Mouse (Mus musculus) intestine, embryonic 15.5 days (tissue): Measurements from ENCODE around the gene Clic3. TPM values are rescaled to one million over a fixed set of nuclear protein-coding genes. Genes with fewer than 3 reads are reported as not detected.

Source experiments
- ATAC-seq: fragments of 200-750 bp; cut with Nextera tagmentation; 2 replicates; pipeline ENCODE4 v1.8.0; 2017; ENCODE audit warnings: moderate TSS enrichment, moderate library complexity
- H3K27ac ChIP-seq: fragments of 300-500 bp; sonication (generic); 2 replicates; pipeline ENCODE4 v1.5.1; 2015; ENCODE audit warnings: mild to moderate bottlenecking, inconsistent platforms
- H3K27me3 ChIP-seq: fragments of 300-500 bp; sonication (generic); replicated peaks from 2 replicates; pipeline ENCODE4 v1.6.1; 2015; ENCODE audit warnings: inconsistent platforms
- H3K36me3 ChIP-seq: fragments of 300-500 bp; sonication (generic); 2 replicates; pipeline ENCODE4 v1.6.1; 2015; ENCODE audit warnings: inconsistent platforms
- H3K4me1 ChIP-seq: fragments of 300-500 bp; sonication (generic); replicated peaks from 2 replicates; pipeline ENCODE4 v1.6.1; 2015; ENCODE audit warnings: inconsistent platforms
- H3K4me2 ChIP-seq: fragments of 300-500 bp; sonication (generic); replicated peaks from 2 replicates; pipeline ENCODE4 v1.6.1; 2015; ENCODE audit warnings: mild to moderate bottlenecking, inconsistent platforms
- H3K4me3 ChIP-seq: fragments of 300-500 bp; sonication (generic); replicated peaks from 2 replicates; pipeline ENCODE4 v1.5.1; 2015; ENCODE audit warnings: inconsistent platforms
- H3K9ac ChIP-seq: fragments of 300-500 bp; sonication (generic); 2 replicates; pipeline ENCODE4 v1.6.1; 2015; ENCODE audit warnings: inconsistent platforms
- H3K9me3 ChIP-seq: fragments of 300-500 bp; sonication (generic); 2 replicates; pipeline ENCODE4 v1.6.1; 2016; ENCODE audit warnings: inconsistent platforms
- WGBS: fragments of 180-500 bp; shearing (Covaris S2); methylation state at CpG from one replicate; pipeline ENCODE4 v1.1.7; 2015; 5-methylcytosine and 5-hydroxymethylcytosine counted together
- polyA plus RNA-seq: library from polyadenylated mRNA; unstranded; fragments of >200 nt; fragmentation: Nextera tagmentation; extraction: Ambion mirVana; gene quantifications from 2 replicates; pipeline ENCODE4 v1.2.1, GENCODE M21; 2015

Gene Clic3
- polyA plus RNA-seq, 1 experiment from 2014 or later = 2.2 TPM

DNA sequence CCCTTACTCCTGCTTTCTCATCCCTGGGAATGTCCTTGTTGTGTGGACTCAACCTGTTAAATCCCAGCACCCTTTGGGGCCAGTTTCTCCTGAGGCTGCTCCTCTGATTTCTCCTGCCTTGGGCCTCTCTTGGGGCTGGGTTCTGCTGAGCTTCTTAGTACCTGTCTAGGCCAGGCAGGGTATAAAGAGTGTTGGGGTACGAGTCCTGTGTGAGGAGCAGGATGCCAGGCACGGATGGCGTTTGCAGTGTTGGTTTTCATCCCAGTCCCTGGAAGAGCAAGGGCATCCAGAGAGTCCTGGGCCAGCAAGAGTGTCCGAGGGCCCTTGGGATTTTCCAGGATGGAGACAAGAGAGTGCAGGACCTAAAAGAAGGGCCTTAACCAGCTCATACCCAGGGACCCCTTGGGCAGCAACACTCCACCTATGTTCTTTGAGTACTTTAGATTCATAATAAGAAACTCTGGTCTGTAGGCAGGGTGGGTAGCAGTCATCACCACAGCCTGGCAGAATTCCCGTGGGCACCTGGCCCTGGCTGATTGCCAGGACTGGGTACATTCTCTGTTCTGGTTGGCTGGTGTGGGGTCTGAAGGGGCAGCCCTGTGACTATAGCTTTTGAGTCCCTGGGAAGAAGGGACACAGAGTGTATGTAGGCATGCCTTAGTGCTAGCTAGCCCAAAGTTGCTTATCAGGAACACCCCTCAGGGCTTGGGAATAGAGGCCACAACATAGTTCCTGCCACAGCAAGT is 27.0 kb upstream of the Clic3 start:
- WGBS = 67% methylated on average over 5 of the region's 5 CpGs
- no peak for ATAC-seq
- H3K9me3 ChIP-seq = no peaks in the 10 kb centered on the region
- peak overlapping the region; percentile 97 for H3K4me2 ChIP-seq
- H3K4me1 ChIP-seq = 0 out of 2 replicates have a peak, but pooled peaks cover 5% of the 10 kb centered on the region
- peaks cover 24% of the 10 kb centered on the region for H3K27me3 ChIP-seq
- H3K27ac ChIP-seq = no peak overlapping the region
- no peak overlapping the region for H3K9ac ChIP-seq
- H3K36me3 ChIP-seq = no peaks in the 10 kb centered on the region
- H3K4me3 ChIP-seq = no peak overlapping the region

DNA sequence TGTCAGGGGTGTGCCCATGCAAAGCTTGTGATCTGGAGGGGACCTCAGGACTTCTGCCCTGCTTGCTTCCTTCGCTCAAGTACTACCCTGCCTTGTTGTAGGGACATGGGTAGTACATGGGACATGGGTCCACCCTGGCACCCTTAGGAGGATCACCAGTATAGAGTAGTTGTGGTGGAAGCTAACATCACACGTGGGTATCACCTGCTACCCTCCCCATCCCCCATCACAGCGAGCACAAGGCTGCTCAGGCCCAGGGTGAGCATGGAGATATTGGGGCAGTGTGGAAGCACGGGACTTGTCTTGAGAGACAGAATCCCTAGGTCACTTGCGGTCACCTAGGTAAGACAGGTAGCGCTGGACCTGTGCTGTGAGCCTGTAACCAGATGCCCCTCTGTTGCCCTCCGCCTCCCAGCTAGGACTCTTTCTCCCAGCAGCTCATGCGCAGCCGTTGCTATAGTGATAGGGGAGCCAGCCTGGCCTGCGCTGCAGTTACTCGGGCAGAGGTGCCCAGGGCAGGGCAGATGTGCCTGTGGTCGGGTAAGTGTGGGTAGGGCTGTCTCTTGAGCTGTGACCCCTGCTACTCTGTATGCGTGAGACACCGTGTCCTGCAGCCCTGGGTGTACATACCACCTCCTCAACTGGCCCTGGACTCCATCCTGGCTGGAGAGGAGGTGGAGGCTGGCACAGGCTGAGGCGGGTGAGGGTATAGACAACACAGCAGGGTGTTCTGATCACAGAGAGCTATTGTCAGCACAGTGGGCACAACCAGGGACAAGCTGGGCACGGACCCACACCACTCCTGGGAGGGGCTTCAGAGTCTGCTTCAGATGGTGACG is 26.0 kb upstream of the Clic3 start:
- H3K4me2 ChIP-seq = no peak overlapping the region
- H3K9ac ChIP-seq = no peak overlapping the region
- no peaks in the 10 kb centered on the region for H3K36me3 ChIP-seq
- no peak overlapping the region for H3K27ac ChIP-seq
- no peak overlapping the region for H3K4me3 ChIP-seq
- peaks cover 14% of the 10 kb centered on the region for H3K27me3 ChIP-seq
- 0 out of 2 replicates have a peak, but pooled peaks cover 5% of the 10 kb centered on the region for H3K4me1 ChIP-seq
- ATAC-seq = no peak
- no peaks in the 10 kb centered on the region for H3K9me3 ChIP-seq
- WGBS = 72% methylated on average over 17 of the region's 17 CpGs

DNA sequence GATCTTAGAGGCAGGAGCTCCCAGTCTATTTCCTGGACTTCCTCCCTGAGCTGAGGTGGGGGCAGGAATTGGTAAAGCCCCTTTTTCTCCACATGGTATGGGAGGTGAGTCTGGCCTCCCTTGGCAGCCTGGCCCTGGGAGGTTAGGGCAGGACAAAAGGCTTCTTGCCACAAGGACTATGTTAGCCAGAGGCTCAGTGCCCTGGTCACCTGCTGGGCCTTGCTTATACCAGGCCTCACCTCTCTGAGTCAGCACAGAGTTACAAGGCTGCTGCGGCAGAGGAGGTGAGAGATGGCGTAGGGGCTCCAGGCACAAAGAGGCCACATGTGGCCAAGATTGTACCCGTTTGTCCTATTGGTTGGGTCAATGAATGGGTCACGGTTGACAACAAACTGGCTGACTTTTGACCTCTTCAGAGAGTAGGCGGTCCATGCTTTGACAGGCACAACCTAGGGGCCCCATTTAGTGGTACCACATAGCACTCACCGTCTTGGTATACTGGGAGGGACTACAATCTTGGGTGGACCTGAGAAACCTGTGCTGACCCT is 25.3 kb upstream of the Clic3 start:
- no peak overlapping the region for H3K4me3 ChIP-seq
- no peak overlapping the region for H3K27ac ChIP-seq
- WGBS = 74% methylated on average over 6 of the region's 6 CpGs

DNA sequence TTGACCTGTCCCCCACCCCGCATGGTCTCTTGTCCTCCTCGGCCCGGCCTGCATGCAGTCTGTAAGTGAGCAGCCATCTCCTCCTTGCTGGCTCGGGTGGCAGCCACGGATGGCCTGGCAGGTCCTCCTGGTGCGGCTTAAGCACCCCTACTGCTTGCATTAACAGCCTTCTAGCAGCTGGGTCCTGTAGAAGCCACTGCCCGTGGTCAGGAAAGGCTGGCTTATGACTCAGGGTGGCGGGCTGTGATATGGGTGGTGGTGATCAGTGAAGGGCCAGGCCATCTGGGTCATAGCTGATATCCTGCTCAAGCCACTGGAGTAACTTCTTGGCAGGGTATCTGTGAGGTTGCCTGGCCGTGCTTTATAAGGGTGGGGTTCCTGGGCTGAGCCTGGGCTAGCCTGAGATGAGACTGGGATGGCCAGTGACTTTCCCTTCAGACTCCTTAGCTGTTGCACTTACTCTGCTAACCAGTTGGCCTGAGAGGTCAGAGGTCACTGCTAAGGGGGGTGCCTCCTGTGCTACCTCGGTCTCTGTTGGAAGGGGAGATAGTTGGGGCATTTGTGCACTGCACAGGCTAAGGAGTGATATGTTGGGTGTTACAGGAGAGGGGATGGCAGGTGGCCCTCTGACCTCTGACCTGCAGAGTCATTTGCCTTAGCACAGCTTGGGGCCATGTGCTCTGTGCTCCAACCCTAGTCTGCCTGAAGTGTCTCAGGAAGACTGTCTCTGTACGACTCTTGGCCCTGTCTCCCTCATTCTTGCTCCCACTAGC is 24.1 kb upstream of the Clic3 start:
- WGBS = 82% methylated on average over 11 of the region's 11 CpGs
- no peak for ATAC-seq
- Histone ChIP-seq H3K4me1 (0 out of 2 replicates have a peak, but pooled peaks cover 5% of the 10 kb centered on the region), H3K9ac (no peak overlapping the region), H3K27ac (no peak overlapping the region), H3K4me2 (no peak overlapping the region), H3K36me3 (no peaks in the 10 kb centered on the region), H3K9me3 (no peaks in the 10 kb centered on the region), H3K27me3 (peaks cover 5% of the 10 kb centered on the region; the same call in 1 of the 2 replicates), H3K4me3 (no peak overlapping the region)

More for the DNA sequence above, 25.3 kb upstream of the Clic3 start:
- Histone ChIP-seq H3K4me2 (no peak overlapping the region), H3K9me3 (no peaks in the 10 kb centered on the region), H3K27me3 (peaks cover 8% of the 10 kb centered on the region), H3K4me1 (0 out of 2 replicates have a peak, but pooled peaks cover 5% of the 10 kb centered on the region), H3K9ac (no peak overlapping the region), H3K36me3 (no peaks in the 10 kb centered on the region)
- ATAC-seq = no peak

DNA sequence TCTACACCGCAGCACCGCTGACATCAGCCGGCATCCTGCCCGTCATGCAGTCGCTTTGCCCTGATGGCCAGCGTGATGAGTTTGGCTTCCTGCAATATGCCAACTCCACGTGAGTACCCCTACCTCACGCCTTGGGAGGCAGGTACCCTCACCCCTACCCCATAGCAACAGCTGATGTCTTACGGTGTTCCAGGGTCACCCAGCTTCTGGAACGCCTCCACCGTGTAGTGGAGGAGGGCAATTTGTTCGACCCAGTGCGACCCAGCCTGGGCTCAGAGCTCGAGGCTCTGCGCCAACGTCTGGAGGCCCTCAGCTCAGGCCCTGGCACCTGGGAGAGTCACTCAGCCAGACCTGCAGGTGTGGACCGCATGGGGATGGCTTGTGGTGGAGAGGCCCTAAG is 23.5 kb upstream of the Clic3 start:
- no peak overlapping the region for H3K4me2 ChIP-seq
- H3K4me1 ChIP-seq = 0 out of 2 replicates have a peak, but pooled peaks cover 3% of the 10 kb centered on the region
- H3K27ac ChIP-seq = no peak overlapping the region
- H3K27me3 ChIP-seq = peaks cover 5% of the 10 kb centered on the region; the same call in 1 of the 2 replicates
- 89% methylated on average over 17 of the region's 17 CpGs for WGBS
- no peak for ATAC-seq
- H3K9me3 ChIP-seq = no peaks in the 10 kb centered on the region
- H3K36me3 ChIP-seq = no peaks in the 10 kb centered on the region
- no peak overlapping the region for H3K9ac ChIP-seq
- H3K4me3 ChIP-seq = no peak overlapping the region

DNA sequence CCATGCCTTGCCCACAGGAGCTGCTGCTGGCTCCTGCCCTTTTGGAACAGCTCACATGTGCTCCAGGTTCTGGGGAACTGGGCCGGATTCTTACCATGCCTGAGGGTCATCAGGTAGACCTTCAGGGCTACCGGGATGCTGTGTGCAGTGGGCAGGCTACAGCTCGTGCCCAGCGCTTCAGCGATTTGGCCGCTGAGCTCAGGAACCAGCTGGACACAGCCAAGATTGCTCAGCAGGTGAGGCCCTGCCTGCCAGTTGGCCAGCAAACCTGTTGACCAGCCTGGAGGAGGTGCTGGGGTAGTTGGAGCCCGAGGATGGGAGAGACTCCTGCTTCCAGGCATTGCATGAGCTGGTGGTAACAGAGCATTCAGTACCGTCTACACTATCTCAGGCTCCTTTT is 22.3 kb upstream of the Clic3 start:
- Histone ChIP-seq H3K27me3 (peaks cover 5% of the 10 kb centered on the region; the same call in 1 of the 2 replicates), H3K4me1 (0 out of 2 replicates have a peak, but pooled peaks cover 2% of the 10 kb centered on the region), H3K4me2 (no peak overlapping the region), H3K36me3 (no peaks in the 10 kb centered on the region), H3K27ac (no peak overlapping the region), H3K4me3 (no peak overlapping the region), H3K9me3 (no peaks in the 10 kb centered on the region), H3K9ac (no peak overlapping the region)
- WGBS = 87% methylated on average over 8 of the region's 8 CpGs
- ATAC-seq = no peak

DNA sequence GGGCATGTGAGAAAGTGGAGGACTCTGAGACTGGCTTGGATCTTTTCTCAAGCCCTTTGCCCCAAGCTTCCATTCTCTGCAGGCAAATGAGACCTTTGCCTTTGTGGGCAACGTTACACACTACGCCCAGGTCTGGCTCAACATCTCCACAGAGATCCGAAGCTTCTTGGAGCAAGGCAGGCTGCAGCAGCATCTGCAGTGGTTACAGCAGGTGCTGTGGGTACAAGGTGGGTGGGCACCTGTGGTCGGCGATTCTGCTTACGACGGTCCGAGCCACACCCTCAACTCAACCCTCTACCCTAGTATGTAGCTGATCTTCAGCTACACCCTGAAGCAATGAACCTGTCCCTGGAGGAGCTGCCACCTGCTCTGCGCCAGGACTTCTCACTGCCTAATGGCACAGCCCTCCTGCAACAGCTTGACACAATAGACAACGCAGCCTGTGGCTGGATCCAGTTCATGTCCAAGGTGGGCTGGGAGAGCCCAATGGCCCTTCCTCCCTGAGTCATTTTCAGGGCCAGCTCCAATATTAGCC is 20.3 kb upstream of the Clic3 start:
- 89% methylated on average over 10 of the region's 10 CpGs for WGBS
- H3K27ac ChIP-seq = no peak overlapping the region
- H3K36me3 ChIP-seq = no peaks in the 10 kb centered on the region
- no peaks in the 10 kb centered on the region for H3K4me1 ChIP-seq
- H3K27me3 ChIP-seq = no peaks in the 10 kb centered on the region
- no peak for ATAC-seq
- no peaks in the 10 kb centered on the region for H3K9me3 ChIP-seq
- H3K4me3 ChIP-seq = no peak overlapping the region
- H3K9ac ChIP-seq = no peak overlapping the region
- H3K4me2 ChIP-seq = no peak overlapping the region

DNA sequence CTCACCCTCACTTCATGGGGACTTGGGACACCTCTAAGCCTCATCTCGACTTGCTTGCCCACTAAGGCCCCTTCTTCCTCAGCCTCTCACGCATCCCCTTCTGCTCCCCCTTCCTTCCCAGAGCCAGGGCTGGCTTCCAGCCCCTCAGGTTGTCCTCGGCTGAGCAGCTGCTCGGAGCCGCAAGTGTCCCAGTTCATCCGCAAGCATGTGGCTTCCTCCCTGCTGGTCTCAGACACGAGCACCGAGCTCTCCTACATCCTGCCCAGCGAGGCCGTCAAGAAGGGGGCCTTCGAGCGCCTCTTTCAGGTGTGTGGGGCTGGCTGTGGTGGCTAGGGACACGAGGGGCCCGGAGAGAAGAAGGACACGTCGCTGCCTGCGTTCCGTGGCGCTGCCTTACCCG is 15.6 kb upstream of the Clic3 start:
- 85% methylated on average over 20 of the region's 20 CpGs for WGBS
- Histone ChIP-seq H3K36me3 (no peaks in the 10 kb centered on the region), H3K9ac (no peak overlapping the region), H3K27me3 (no peaks in the 10 kb centered on the region), H3K9me3 (no peaks in the 10 kb centered on the region), H3K4me3 (no peak overlapping the region), H3K4me2 (no peak overlapping the region), H3K4me1 (no peaks in the 10 kb centered on the region), H3K27ac (no peak overlapping the region)
- no peak for ATAC-seq

DNA sequence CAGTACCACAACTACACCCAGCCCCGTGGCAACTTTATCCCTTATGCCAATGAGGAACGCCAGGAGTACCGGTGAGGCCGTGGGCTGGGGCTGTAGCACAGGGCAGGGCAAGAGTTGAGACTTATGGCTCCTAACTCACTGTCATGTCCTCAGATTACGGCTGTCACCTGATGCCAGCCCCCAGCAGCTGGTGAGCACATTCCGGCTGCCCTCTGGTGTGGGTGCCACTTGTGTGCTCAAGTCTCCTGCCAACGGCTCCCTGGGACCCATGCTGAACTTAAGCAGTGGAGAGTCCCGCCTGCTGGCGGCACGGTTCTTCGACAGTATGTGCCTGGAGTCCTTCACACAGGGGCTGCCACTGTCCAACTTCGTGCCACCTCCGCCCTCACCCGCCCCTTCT is 14.0 kb upstream of the Clic3 start:
- H3K9ac ChIP-seq = no peak overlapping the region
- 89% methylated on average over 14 of the region's 14 CpGs for WGBS

DNA sequence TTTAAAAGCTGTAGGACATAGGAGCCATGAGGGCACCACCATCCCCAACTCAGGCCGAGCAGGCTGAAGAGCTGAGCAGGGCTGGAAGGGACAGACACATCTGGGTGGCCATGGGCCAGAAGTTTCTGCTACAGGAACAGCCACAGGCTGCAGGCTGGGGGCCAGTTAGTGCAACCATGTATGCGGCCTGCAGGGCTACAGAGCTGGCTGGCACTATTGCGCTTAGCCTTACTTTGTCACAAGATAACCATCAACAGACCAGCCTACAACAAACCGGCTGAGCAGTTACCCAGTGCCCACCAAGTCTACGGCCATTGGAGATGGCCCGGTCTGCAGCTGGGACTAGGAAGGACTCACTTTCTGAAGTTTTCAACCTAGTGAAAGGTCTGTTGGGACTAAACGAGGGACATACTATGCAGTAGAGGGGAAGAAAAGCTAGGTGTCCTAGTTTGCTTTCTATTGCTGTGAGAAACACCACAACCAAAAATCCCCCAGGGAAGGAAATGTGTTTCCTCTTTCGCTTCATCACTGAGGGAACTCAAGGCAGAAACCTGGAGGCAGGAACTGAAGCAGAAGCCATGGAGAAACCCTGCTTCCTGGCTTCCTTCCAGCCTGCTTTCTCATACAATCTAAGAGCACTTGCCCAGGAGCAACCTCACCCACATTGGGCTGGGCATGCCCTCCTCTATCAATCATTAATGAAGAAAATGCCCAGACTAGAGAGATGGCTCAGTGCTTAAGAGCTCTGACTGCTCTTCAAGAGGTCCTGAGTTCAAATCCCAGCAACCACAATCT is 5.6 kb upstream of the Clic3 start:
- H3K4me1 ChIP-seq = peaks cover 3% of the 10 kb centered on the region; the same call in 1 of the 2 replicates
- no peak overlapping the region for H3K4me3 ChIP-seq
- 77% methylated on average over 8 of the region's 8 CpGs for WGBS
- H3K36me3 ChIP-seq = no peaks in the 10 kb centered on the region
- H3K27ac ChIP-seq = no peak overlapping the region
- ATAC-seq = no peak
- no peaks in the 10 kb centered on the region for H3K27me3 ChIP-seq
- H3K4me2 ChIP-seq = no peak overlapping the region
- no peaks in the 10 kb centered on the region for H3K9me3 ChIP-seq
- no peak overlapping the region for H3K9ac ChIP-seq

More for the DNA sequence above, 14.0 kb upstream of the Clic3 start:
- no peaks in the 10 kb centered on the region for H3K27me3 ChIP-seq
- H3K9me3 ChIP-seq = no peaks in the 10 kb centered on the region
- ATAC-seq = no peak
- no peak overlapping the region for H3K27ac ChIP-seq
- H3K4me2 ChIP-seq = no peak overlapping the region
- H3K36me3 ChIP-seq = no peaks in the 10 kb centered on the region
- H3K4me1 ChIP-seq = no peaks in the 10 kb centered on the region
- H3K4me3 ChIP-seq = no peak overlapping the region

DNA sequence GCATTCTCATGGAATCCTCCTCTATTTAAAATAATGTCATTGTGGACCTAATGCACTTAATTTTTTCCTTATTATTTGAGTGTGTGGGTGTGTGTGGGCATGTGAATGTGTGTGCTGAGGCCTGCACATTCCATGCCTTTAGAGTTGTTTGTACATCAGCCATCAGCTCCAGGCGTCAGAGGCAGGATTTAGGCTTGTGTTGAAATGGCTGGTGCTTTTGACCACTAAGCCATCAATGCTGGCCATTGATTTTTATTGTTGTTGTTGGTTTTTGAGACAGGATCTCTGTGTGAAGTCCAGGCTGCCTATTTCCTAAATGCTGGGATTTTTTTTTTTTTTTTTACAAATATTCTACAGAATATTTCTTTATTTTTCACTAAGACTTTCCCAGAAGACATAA is 3.7 kb upstream of the Clic3 start:
- no peak for ATAC-seq
- Histone ChIP-seq H3K27me3 (no peaks in the 10 kb centered on the region), H3K9me3 (no peaks in the 10 kb centered on the region), H3K9ac (no peak overlapping the region), H3K4me3 (no peak overlapping the region), H3K4me1 (peaks cover 7% of the 10 kb centered on the region; the same call in 1 of the 2 replicates), H3K27ac (no peak overlapping the region), H3K36me3 (no peaks in the 10 kb centered on the region), H3K4me2 (no peak overlapping the region)
- WGBS = 31% methylated on average over 1 of the region's 1 CpGs
